Comparison of ENCODE assay signal across 7 mouse cellular contexts in the genomic region with DNA sequence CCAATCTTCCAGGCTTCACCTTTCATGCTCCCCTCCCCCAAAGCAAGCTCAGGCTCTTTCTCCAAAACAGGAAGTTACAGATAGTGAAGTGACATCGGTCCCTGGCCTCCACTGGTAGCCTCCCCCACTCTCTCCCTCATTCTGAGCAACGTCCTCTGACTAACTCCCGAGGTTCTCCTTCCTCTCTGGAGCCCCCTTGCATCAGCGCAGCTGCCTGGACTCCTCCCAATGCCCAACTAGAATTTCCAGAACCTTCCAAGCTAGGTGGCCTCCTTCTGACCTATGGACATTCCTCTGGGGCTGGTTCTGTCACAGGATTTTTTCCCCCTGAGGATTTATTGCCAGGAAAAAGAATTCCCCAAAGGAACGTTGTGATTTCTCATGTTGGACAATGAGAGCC.
DNase-seq lines count a peak whose midpoint lies in the region; ATAC-seq lines count a peak whose summit lies in the region.

No protein-coding gene starts in this region.

- no peak overlapping the region for H3K27ac ChIP-seq in neural tube, embryonic 15.5 days (replicated peaks)
- no peak overlapping the region for H3K27ac ChIP-seq in hindbrain, embryonic 12.5 days

- 54% methylated on average over 5 of the region's 5 CpGs for WGBS in neural tube, embryonic 15.5 days
- WGBS in hindbrain, embryonic 12.5 days = 42% methylated on average over 5 of the region's 5 CpGs

- H3K9me3 ChIP-seq in neural tube, embryonic 15.5 days (replicated peaks) = 0 out of 2 replicates have a peak, but pooled peaks cover 4% of the 10 kb centered on the region
- H3K9me3 ChIP-seq in hindbrain, embryonic 12.5 days (replicated peaks) = no peaks in the 10 kb centered on the region

- no peak overlapping the region for H3K9ac ChIP-seq in neural tube, embryonic 15.5 days (replicated peaks)
- no peak overlapping the region for H3K9ac ChIP-seq in hindbrain, embryonic 12.5 days

- no peak overlapping the region for H3K4me3 ChIP-seq in neural tube, embryonic 15.5 days (replicated peaks)
- no peak overlapping the region for H3K4me3 ChIP-seq in hindbrain, embryonic 12.5 days

- H3K36me3 ChIP-seq in neural tube, embryonic 15.5 days = no peaks in the 10 kb centered on the region
- no peaks in the 10 kb centered on the region for H3K36me3 ChIP-seq in hindbrain, embryonic 12.5 days

- H3K27me3 ChIP-seq in neural tube, embryonic 15.5 days (replicated peaks) = no peaks in the 10 kb centered on the region
- H3K27me3 ChIP-seq in hindbrain, embryonic 12.5 days = no peaks in the 10 kb centered on the region

- peak; percentile 53 for DNase-seq in neural tube, embryonic 10.5 days (ENCODE audit: extremely low spot score, low spot score)
- peak; percentile 54 for DNase-seq in embryo, embryonic 11 days
- DNase-seq in lung, postnatal 25 days (ENCODE audit: low spot score) = peak; percentile 26
- DNase-seq in thymus, postnatal 4 days = peak; percentile 33
- DNase-seq in adrenal gland, postnatal 36 days = no peak

- no peak for ATAC-seq in neural tube, embryonic 15.5 days (ENCODE audit: low FRiP score)
- no peak for ATAC-seq in hindbrain, embryonic 12.5 days (ENCODE audit: low FRiP score)

- H3K4me2 ChIP-seq in neural tube, embryonic 15.5 days = no peak overlapping the region
- no peak overlapping the region for H3K4me2 ChIP-seq in hindbrain, embryonic 12.5 days (replicated peaks)

- H3K4me1 ChIP-seq in neural tube, embryonic 15.5 days = no peaks in the 10 kb centered on the region
- no peaks in the 10 kb centered on the region for H3K4me1 ChIP-seq in hindbrain, embryonic 12.5 days

Comparison
In these comparisons a context has a peak if more than half of its experiments do, and no peak if none do; other contexts are left out.
1. DNase-seq: peak in neural tube, embryonic 10.5 days (single experiment), embryo, embryonic 11 days (single experiment), lung, postnatal 25 days (single experiment) and thymus, postnatal 4 days (single experiment); none in adrenal gland, postnatal 36 days (0 of 2).